Mouse (Mus musculus): ENCODE measurements around the gene Dusp22. TPM values are rescaled to one million over a fixed set of nuclear protein-coding genes. Genes with fewer than 3 reads are reported as not detected.

Gene Dusp22
- polyA plus RNA-seq, 1 experiment from 2014 or later = 28.4 TPM

DNA sequence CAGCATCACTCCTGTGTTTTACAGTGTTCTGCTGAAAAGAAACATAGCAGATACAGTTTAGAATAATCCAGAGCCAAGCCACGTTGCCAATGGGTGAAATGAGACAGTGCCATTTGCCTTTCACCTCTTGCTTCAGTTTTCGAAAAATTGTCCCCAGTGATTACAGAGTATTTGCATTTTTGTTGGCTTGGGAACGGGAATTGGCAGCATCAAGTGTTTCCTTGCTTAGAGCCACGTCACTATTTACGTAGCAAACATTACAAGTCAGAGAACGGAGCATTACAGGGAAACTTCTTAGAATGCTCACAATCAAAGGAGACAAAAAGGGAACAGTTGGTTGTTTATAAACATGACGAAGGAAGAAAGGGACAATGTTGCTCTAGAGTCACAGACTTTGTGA lies 85.3 kb downstream of the Dusp22 start:
- Histone ChIP-seq H3K36me3 (no peaks in the 10 kb centered on the region), H3K4me1 (peaks cover 14% of the 10 kb centered on the region), H3K27ac (no peak overlapping the region), H3K4me2 (no peak overlapping the region), H3K27me3 (replicated peaks) (peaks cover 23% of the 10 kb centered on the region), H3K9me3 (no peaks in the 10 kb centered on the region), H3K9ac (no peak overlapping the region), H3K4me3 (replicated peaks) (no peak overlapping the region)
- WGBS = 56% methylated on average over 7 of the region's 7 CpGs
- no peak for ATAC-seq (ENCODE audit: insufficient read depth, low FRiP score, low read depth)

DNA sequence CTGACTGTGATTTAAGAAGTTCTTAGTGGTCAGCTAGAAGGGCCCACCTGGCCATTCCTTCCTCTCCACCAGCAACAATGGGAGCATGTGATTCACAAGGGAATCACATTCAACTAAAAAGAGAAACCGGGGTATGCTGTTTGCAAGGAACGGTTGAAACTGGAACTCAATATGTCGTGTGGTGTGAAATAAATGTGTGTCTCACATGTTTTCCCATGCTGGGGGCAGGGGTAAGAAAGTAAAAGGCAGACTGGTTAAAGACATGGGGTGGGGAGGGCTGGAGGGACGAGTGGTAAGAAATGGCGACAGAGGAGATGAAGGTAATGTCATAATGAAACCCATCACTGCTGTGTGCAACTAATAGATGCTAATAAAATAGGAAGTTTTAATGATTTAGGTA lies 87.3 kb downstream of the Dusp22 start:
- H3K27me3 ChIP-seq (replicated peaks) = peaks cover 40% of the 10 kb centered on the region
- no peak for ATAC-seq (ENCODE audit: insufficient read depth, low FRiP score, low read depth)
- 78% methylated on average over 5 of the region's 5 CpGs for WGBS
- H3K9me3 ChIP-seq = no peaks in the 10 kb centered on the region
- H3K4me3 ChIP-seq (replicated peaks) = no peak overlapping the region
- H3K4me2 ChIP-seq = no peak overlapping the region
- no peak overlapping the region for H3K27ac ChIP-seq
- H3K9ac ChIP-seq = no peak overlapping the region
- no peaks in the 10 kb centered on the region for H3K36me3 ChIP-seq
- H3K4me1 ChIP-seq = peaks cover 19% of the 10 kb centered on the region

DNA sequence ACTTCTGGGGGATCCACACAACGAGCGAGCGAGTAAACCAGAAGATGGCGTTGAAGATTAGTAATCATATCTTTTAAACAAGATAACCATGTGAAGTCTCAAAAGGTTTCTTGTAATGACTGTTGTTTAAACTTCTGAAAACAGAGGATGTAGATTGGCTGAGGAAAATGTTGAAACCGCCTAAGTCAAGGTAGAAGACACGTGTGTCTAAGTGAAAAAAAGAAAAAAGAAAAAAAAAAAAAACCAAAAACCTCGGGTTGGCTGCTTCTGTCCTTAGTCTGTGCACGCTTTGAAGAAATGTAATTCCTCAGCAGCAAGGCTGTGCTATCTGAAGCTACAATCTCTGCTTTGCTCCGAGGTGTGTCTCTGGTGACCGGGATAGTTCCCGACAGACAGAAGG lies 87.7 kb downstream of the Dusp22 start:
- ATAC-seq (ENCODE audit: insufficient read depth, low FRiP score, low read depth) = no peak
- no peak overlapping the region for H3K4me3 ChIP-seq (replicated peaks)
- H3K27me3 ChIP-seq (replicated peaks) = peaks cover 42% of the 10 kb centered on the region
- H3K27ac ChIP-seq = no peak overlapping the region
- 63% methylated on average over 11 of the region's 11 CpGs for WGBS
- H3K4me2 ChIP-seq = no peak overlapping the region
- H3K9ac ChIP-seq = no peak overlapping the region
- peaks cover 19% of the 10 kb centered on the region for H3K4me1 ChIP-seq
- no peaks in the 10 kb centered on the region for H3K36me3 ChIP-seq
- no peaks in the 10 kb centered on the region for H3K9me3 ChIP-seq

DNA sequence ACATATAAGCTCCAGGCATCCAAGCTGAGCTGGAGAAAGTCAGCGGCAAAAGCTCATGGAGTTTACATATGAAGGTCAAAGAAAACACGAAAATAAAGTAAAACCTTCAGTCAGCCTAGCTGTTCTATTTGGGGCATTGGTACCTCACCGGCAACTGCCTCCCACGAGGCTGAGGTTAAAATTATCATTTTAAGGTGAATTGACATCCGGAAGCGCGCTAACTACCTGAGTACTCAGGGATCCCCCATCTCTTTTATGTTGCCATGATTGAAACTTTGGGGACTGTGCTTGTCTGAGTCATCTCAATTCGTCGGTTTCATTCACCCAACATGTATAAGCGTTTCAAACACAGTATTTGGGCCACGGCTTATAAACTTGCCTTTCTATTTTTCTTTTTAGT lies 88.5 kb downstream of the Dusp22 start:
- no peaks in the 10 kb centered on the region for H3K36me3 ChIP-seq
- H3K9me3 ChIP-seq = no peaks in the 10 kb centered on the region
- peaks cover 19% of the 10 kb centered on the region for H3K4me1 ChIP-seq
- H3K4me3 ChIP-seq (replicated peaks) = peak overlapping the region; percentile 42; the same call in 1 of the 2 replicates
- WGBS = 56% methylated on average over 11 of the region's 11 CpGs
- H3K4me2 ChIP-seq = no peak overlapping the region
- H3K9ac ChIP-seq = no peak overlapping the region
- ATAC-seq (ENCODE audit: insufficient read depth, low FRiP score, low read depth) = no peak
- no peak overlapping the region for H3K27ac ChIP-seq
- H3K27me3 ChIP-seq (replicated peaks) = peaks cover 39% of the 10 kb centered on the region

DNA sequence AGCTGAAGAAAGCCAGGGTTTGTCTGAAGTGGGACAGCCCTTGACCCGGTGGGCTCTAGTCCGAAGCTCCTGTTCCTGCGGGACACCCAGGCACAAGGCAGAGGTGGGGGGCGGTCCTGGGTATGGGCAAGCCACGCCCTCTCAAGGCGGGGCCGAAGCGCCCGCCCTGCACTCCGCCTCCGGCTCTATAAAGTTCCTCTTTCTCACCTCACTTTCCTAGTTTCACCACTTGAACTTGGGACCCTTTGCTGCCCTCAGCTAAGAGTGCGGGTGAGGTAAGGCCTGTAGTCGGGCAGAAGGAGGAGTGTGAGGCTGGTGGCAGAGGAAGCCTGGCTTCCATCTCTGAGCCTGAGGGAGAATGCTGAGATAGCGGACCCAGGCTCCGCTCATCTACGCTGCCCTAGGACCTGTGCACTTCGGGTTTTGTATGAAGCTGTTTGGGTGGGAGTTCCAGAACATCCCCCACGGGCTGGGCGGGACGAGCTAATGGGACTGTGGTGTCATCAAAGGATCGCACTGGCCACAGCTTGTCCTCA lies 89.3 kb downstream of the Dusp22 start, which contains the start of gene Irf4:
Gene Irf4, plus strand, starts transcription at position 206 of the 536 bp plus-strand sequence.
- ATAC-seq (ENCODE audit: insufficient read depth, low FRiP score, low read depth) = peak; percentile 84
- Histone ChIP-seq H3K27me3 (replicated peaks) (peaks cover 39% of the 10 kb centered on the region), H3K9ac (no peak within 1 kb of the TSS), H3K9me3 (no peaks in the 10 kb centered on the region), H3K4me3 (replicated peaks) (peak within 1 kb of the TSS; percentile 42), H3K36me3 (no peaks in the 10 kb centered on the region), H3K4me1 (peaks cover 19% of the 10 kb centered on the region), H3K27ac (no peak within 1 kb of the TSS), H3K4me2 (peak within 1 kb of the TSS; percentile 83)
- WGBS = 2% methylated on average over 21 of the region's 21 CpGs

DNA sequence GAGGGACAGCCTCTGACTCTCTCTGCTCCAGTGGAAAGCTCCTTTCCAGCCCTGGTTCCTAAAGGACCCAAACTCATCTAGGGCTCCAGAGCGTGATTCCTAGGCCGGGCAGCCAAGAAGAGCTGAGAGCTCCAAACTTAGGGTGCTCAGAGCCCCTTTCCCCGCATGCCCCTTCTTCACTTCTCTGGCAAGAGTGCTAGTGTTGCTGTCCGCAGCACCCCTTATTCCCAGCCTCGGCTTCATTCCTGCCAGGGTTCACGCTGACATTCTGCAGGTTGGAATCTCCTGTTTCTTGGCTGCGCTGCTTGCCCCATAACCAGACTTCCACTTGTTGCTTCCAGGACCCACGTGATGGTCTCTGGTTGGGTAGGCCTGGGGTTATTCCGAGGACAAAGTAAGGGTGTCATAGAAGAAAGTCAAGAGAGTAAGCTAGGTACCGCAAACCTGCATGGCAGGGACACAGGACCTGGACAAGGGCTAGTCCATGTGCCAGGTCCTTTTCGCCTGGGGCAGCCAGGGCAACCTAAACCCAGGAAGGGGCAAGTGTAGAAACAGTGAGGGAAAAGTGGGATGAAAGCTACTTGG lies 89.8 kb downstream of the Dusp22 start:
- Histone ChIP-seq H3K27ac (no peak overlapping the region), H3K9me3 (no peaks in the 10 kb centered on the region), H3K27me3 (replicated peaks) (peaks cover 39% of the 10 kb centered on the region), H3K36me3 (no peaks in the 10 kb centered on the region), H3K4me2 (peak overlapping the region; percentile 83), H3K9ac (no peak overlapping the region), H3K4me3 (replicated peaks) (peak overlapping the region; percentile 42), H3K4me1 (peaks cover 19% of the 10 kb centered on the region)
- WGBS = 6% methylated on average over 11 of the region's 11 CpGs
- no peak for ATAC-seq (ENCODE audit: insufficient read depth, low FRiP score, low read depth)

DNA sequence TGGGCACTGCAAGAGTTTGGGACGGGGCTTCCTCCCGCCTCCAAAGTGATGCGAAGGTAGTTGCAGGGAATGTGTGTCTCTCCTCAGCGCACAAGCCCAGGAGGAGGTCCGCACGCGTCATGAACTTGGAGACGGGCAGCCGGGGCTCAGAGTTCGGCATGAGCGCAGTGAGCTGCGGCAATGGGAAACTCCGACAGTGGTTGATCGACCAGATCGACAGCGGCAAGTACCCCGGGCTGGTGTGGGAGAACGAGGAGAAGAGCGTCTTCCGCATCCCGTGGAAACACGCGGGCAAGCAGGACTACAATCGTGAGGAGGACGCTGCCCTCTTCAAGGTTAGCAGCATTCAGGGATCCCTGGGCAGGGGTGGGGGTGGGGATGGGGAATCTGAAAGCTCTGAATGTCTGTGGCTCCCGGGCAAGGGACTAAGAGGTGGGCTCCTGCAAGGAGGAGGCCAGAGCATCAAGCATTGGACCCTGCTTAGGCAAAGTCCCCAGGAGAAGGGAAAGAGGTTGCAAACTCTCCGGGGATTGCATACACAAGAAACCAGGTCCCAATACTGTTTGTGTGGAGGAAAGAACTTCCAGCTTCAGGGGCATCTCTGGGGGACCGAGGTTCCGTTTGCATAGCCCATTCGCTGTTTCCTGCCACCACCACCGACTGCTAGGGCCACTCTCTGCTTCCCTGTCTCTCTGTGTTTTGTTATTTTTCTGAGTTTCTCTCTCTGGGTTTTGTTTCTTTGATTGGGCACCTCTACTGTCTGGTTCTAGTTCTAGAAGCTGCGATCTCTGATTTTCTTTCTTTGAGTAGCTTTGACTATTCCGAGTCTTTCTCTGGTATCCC lies 90.9 kb downstream of the Dusp22 start:
- ATAC-seq (ENCODE audit: insufficient read depth, low FRiP score, low read depth) = no peak
- 3% methylated on average over 33 of the region's 33 CpGs for WGBS
- no peak overlapping the region for H3K9ac ChIP-seq
- H3K4me1 ChIP-seq = peaks cover 19% of the 10 kb centered on the region
- H3K4me3 ChIP-seq (replicated peaks) = peak overlapping the region; percentile 31
- H3K27me3 ChIP-seq (replicated peaks) = peaks cover 39% of the 10 kb centered on the region
- H3K27ac ChIP-seq = no peak overlapping the region
- H3K4me2 ChIP-seq = peak overlapping the region; percentile 83
- H3K36me3 ChIP-seq = no peaks in the 10 kb centered on the region
- no peaks in the 10 kb centered on the region for H3K9me3 ChIP-seq

DNA sequence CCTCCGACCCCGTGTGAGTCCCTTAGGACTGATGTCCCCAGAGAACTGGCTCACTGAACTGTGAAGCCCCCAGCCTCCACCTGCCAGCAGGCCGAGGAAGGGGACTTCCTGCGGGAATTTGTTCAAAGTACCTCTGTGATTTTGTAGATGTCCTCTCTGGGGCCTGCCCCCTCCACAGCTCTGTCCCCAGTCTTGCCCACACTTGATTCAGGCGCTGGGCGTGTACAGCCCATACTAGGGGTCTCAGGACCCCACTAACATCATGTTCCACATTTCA lies 91.4 kb downstream of the Dusp22 start:
- Histone ChIP-seq H3K27me3 (replicated peaks) (peaks cover 39% of the 10 kb centered on the region), H3K27ac (no peak overlapping the region), H3K9ac (no peak overlapping the region), H3K4me2 (no peak overlapping the region), H3K4me1 (peaks cover 19% of the 10 kb centered on the region), H3K4me3 (replicated peaks) (no peak overlapping the region), H3K36me3 (no peaks in the 10 kb centered on the region), H3K9me3 (no peaks in the 10 kb centered on the region)
- no peak for ATAC-seq (ENCODE audit: insufficient read depth, low FRiP score, low read depth)
- WGBS = 39% methylated on average over 6 of the region's 6 CpGs

DNA sequence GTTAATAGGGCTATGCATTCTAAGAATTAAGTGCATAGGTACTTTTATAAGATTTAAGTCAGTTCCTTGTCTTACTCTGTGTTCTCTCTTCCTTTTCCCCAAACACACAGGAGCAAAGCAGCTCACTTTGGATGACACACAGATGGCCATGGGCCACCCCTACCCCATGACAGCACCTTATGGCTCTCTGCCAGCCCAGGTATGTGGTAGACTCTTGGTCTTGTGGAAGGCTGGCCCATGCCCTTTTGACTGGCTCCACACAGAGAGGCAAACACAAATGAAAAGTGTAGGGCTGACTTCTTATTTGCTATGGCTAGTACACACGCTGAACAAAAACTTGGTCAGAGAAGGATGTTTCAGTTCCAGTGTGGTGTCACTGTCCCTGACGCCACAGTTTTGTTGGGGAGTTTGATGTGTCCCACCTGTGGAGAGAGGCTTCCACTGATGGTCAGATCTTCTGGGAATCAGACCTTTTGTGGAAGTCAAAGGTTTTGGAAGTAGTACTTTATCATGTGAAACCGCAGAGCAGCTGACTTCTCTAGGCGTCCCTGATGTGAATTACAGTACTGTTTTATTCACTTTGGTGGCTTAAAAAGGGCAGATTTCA lies 92.9 kb downstream of the Dusp22 start:
- Histone ChIP-seq H3K9me3 (no peaks in the 10 kb centered on the region), H3K4me1 (peaks cover 19% of the 10 kb centered on the region), H3K9ac (no peak overlapping the region), H3K36me3 (no peaks in the 10 kb centered on the region), H3K4me3 (replicated peaks) (no peak overlapping the region), H3K27me3 (replicated peaks) (peaks cover 39% of the 10 kb centered on the region), H3K4me2 (no peak overlapping the region), H3K27ac (no peak overlapping the region)
- ATAC-seq (ENCODE audit: insufficient read depth, low FRiP score, low read depth) = no peak
- WGBS = 69% methylated on average over 4 of the region's 4 CpGs

DNA sequence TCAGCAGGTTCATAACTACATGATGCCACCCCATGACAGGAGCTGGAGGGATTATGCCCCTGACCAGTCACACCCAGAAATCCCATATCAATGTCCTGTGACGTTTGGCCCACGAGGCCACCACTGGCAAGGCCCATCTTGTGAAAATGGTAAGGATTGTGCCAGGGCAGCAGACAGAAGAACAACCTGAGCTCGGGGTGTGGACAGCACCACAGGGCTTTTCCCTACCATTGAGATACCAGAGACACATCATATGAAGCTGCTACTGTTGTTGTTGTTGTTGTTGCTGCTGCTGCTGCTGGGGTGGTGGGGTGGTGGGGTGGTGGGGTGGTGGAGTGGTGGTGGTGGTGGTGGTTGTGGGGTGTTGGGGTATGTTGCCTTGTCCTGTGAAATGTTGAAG lies 93.6 kb downstream of the Dusp22 start:
- H3K9me3 ChIP-seq = no peaks in the 10 kb centered on the region
- peaks cover 19% of the 10 kb centered on the region for H3K4me1 ChIP-seq
- ATAC-seq (ENCODE audit: insufficient read depth, low FRiP score, low read depth) = no peak
- no peak overlapping the region for H3K9ac ChIP-seq
- H3K4me2 ChIP-seq = no peak overlapping the region
- 75% methylated on average over 3 of the region's 3 CpGs for WGBS
- H3K4me3 ChIP-seq (replicated peaks) = no peak overlapping the region
- peaks cover 35% of the 10 kb centered on the region for H3K27me3 ChIP-seq (replicated peaks)
- H3K27ac ChIP-seq = no peak overlapping the region
- H3K36me3 ChIP-seq = no peaks in the 10 kb centered on the region

DNA sequence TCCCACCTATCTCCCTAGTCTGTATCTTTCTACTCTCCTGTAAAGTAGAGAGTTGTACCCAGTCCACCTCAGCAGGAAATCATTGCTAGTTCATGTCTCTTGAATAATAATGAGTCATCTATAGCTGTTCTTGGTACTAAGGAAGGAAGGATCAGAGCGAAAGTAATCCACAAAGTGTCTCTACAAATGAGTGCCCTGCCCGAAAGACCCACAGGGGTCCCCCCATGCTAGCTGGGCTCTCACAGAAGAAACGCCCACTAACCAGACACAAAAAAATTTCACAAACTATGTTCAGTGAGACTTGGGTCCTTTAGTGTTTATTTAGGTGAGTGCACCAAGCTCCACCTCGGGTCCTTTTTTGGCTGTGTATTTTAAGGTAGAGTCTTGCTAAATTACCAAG lies 94.3 kb downstream of the Dusp22 start:
- H3K9ac ChIP-seq = no peak overlapping the region
- WGBS = 80% methylated on average over 4 of the region's 4 CpGs
- no peak overlapping the region for H3K4me2 ChIP-seq
- peaks cover 29% of the 10 kb centered on the region for H3K27me3 ChIP-seq (replicated peaks)
- ATAC-seq (ENCODE audit: insufficient read depth, low FRiP score, low read depth) = no peak
- H3K4me3 ChIP-seq (replicated peaks) = no peak overlapping the region
- no peaks in the 10 kb centered on the region for H3K36me3 ChIP-seq
- no peaks in the 10 kb centered on the region for H3K9me3 ChIP-seq
- H3K27ac ChIP-seq = no peak overlapping the region
- peaks cover 15% of the 10 kb centered on the region for H3K4me1 ChIP-seq

DNA sequence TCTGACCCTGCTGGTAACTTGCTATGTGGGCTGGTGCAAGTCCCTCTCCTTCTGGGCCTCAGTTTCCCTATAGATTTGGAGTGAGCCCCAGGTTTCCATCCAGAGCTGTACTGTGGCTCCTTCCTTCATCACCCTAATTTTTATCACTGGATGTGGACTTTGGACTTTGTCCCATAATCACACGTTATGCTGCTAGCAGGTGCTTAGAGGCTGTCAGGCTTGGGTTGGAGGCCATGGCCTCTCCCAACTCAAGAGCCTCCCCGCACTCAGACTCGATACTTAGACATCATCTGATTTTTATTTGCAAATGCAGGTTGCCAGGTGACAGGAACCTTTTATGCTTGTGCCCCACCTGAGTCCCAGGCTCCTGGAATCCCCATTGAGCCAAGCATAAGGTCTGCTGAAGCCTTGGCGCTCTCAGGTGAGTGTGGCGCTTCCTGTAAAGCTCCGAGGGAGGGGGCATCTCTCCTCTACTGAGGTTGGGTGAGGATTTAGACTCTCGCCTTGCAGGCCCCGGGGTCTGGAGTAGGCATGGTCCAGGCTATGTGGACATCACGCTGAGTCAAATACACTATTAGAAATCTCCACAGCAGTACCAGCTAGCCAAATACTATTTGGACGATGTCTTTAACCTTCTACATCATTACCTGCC lies 95.2 kb downstream of the Dusp22 start:
- WGBS = 75% methylated on average over 10 of the region's 10 CpGs
- Histone ChIP-seq H3K4me3 (replicated peaks) (no peak overlapping the region), H3K9ac (no peak overlapping the region), H3K27ac (no peak overlapping the region), H3K4me2 (no peak overlapping the region), H3K9me3 (no peaks in the 10 kb centered on the region), H3K4me1 (peaks cover 6% of the 10 kb centered on the region), H3K36me3 (no peaks in the 10 kb centered on the region), H3K27me3 (replicated peaks) (peaks cover 20% of the 10 kb centered on the region)
- ATAC-seq (ENCODE audit: insufficient read depth, low FRiP score, low read depth) = no peak
